Mouse (Mus musculus): ENCODE measurements around the gene Ggta1.

DNA sequence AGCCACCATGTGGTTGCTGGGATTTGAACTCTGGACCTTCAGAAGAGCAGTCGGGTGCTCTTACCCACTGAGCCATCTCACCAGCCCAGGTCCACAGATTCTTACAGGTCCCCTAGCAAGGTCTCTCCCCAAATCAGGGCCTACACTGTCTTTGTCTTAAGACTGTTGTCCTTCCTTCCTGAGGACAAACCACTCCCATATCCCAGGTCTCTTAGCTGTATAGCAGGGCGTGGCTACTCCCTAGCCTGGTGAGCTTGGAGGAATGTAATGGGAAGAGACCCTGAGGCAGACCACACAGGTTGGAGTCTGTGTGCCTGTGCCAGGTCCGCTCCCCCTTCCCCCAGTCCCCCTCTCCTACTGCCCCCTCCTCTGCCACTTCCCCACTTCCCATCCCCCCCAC, 24.7 kb upstream of the Ggta1 start:
- TF ChIP-seq CTCF (IDR thresholded peaks at IDR 0.05; ENCODE audit: insufficient read depth, low read depth, low read length) (no peak), POLR2A (IDR thresholded peaks at IDR 0.05; ENCODE audit: insufficient read depth, low read depth, low read length) (no peak)
